Mouse (Mus musculus) kidney, postnatal 36 days (tissue): ENCODE results near the gene Nr1d2.
A peak's percentile ranks its signal among the peaks of the same experiment; 100 is the strongest.
"Not testable (repeated sequence)": the region's sequence is repeated elsewhere in the genome, so short reads cannot be mapped to it uniquely, and the experiment has no call there.

Experiments used
- DNase-seq, 2 experiments: peaks; one replicate each; pipeline ENCODE4 v3.0.0; 2021 to 2022; ENCODE audit warnings: mixed read lengths in 2 of 2

The Nr1d2 gene

DNA sequence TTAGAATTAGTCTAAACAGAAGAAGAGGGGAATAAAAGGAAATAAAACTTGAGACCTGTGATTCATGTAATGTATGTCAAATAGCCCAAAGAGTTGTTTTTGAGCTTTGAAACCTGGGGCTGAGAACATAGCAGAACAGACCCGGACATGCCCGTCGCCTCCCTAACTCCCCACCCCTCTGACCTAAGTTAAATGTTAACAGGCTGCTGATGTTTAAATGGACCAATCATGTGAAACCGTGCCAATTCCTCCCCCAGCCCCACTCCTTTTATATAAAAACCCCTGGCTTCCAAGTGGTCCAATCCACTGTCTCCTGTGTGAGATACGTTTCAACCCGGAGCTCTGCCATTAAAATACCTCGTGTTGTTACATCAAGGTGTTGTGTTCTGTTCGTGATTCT lies 7.1 kb downstream of the Nr1d2 start:
- peak; percentile 31 to 49 for DNase-seq

DNA sequence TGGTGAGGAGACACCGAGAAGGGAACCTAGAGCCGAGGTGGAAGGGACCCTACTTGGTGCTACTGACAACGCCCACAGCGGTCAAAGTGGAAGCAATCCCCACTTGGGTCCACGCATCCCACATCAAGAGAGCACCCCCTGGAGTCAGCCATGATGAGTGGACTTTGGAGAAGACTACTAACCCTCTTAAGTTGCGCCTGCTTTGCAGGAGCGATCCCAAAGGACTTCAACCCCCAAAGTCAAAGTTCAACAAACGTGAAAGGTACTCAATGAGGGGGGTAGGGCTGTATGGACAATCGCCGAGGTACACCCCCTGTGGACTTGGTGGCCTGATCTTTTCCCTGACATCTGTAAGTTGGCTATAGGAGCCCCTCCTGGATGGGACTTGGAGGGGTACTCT lies 9.2 kb downstream of the Nr1d2 start:
- peak in 1 of 2 experiments; percentile 46 for DNase-seq

DNA sequence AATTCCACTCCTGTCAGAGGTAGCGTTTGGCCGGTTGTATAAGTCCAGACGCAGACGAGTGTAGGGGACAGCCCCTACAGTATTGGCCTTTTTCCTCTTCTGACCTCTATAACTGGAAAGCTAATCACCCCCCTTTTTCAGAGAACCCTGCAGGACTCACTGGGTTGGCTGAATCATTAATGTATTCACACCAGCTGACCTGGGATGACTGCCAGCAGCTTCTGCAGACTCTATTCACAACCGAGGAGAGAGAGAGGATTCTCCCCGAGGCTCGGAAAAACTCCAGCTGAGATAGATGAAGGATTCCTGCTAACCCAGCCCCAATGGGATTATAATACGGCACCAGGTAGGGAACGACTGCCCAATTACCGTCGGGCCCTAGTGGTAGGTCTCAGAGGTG lies 12.7 kb downstream of the Nr1d2 start:
- DNase-seq, result peak; percentile 52 to 53

DNA sequence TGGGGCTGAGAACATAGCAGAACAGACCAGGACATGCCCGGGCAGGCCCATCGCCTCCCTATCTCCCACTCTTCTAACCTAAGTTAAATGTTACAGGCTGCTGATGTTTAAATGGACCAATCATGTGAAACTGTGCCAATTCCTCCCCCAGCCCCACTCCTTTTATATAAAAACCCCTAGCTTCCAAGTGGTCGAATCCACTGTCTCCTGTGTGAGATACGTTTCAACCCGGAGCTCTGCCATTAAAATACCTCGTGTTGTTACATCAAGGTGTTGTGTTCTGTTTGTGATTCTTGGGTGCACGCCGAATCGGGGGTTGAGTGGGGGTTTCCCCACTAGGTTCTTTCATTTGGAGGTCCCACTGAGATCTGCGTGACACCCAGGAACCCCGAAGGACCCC lies 13.5 kb downstream of the Nr1d2 start:
- not testable (repeated sequence) for DNase-seq

DNA sequence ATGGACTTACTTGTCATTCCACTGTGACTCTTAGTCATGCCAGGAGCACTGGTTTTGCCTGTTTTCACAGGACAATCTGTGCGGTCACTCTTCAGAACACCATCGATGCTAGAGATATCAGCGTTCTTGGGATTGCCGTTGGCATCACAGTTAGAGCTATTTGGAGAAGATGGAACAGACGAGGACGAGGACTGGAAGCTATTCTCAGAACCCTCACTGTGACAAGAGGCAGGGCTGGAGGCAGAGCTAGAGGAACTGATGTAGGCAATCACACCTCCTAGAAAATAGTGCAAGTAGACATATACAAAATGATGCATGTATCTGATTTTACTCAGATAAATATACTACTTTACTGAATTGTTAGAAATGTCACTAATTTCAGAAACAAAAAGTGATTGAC lies 16.9 kb downstream of the Nr1d2 start:
- no peak for DNase-seq

DNA sequence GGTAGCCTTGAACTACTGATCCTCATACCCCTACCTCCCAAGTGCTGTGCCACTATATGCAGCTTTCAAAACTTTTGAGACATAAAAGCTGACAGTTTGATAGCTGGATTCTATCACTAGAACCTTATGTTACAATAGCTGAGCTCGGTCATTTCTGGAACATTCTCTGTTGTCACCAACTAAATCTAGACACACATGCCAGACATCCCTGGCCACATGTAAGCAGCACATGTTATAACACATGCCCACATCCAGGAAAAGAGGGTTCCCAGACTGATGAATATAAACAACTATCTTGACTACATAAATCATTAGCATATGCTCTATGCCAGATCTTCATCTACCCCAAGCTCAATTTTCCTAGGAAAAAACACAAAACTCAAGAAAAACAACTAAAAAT lies 21.8 kb downstream of the Nr1d2 start:
- DNase-seq, result no peak

DNA sequence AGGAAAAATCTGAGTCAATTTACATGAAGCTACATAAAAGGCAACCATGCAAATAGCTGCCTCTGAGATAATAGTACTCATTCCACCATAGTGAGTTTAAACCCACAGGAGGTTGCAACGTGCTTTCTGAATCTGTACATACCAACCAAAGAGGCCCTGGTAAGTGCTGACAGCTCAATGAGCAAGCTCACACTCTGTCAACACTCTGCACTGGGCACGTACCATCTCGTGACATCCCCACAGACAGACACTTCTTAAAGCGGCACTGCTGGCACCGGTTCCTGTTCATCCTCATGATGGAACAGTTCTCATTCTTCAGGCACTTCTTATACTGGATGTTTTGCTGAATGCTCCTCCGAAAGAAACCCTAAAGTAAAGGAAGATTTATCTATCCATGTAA lies 22.5 kb downstream of the Nr1d2 start:
- DNase-seq, result no peak

DNA sequence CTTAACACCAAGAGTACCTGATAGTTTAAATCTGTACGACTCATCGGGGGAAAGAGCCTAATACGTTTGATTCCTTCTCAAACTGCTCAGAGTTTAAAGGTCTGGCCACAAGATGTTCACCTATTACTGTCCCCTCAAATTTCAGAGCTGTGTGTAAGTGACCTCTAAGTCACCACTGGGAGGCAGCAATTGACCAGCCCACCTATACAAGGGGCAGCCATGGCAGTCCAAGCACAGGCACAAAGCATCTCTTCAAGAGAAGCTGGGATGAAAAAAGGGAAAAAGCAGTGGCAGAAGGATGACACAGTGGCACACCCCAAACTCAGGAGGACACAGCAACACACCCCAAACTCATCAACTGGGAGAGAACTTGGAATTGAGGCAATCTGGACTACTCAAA lies 28.1 kb downstream of the Nr1d2 start:
- peak; percentile 21 to 51 for DNase-seq

DNA sequence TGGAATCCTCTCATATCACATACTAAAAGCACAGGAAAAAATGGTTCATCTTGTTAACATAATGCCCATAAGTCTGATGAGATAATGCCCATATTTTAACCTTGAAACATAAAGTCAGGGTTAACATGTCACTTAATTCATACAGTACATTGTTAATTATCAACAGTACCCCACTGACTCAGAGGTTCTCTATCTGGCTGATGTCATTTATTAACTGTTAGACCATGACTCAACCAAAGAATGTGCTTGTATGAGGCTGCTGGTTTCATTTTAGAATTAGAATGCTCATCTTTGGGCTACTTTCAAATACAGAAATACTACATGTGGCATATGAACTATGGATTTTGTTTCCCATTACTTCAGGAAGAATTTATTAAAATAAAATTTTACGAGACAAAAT lies 34.6 kb downstream of the Nr1d2 start:
- peak in 1 of 2 experiments; percentile 11 for DNase-seq

DNA sequence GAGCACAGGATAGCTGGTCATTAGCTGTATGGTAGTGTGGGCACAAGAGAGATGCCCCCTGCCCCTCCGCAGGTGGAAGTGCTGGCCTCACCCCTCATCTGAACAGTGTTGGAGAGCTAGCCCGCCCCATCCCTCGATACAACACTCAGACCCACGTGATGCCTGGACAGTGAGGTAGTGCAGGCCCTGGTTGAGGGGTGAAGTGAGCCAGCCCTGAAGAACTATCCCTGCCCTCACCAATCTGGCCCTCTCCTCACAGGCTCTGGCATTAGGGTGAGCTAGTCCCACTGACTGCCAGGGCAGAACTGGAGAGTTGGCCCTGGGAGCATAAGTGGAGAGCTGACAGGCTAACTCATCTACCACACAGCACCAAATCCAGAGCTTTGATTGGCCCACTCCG lies 37.5 kb downstream of the Nr1d2 start:
- DNase-seq, result no peak

DNA sequence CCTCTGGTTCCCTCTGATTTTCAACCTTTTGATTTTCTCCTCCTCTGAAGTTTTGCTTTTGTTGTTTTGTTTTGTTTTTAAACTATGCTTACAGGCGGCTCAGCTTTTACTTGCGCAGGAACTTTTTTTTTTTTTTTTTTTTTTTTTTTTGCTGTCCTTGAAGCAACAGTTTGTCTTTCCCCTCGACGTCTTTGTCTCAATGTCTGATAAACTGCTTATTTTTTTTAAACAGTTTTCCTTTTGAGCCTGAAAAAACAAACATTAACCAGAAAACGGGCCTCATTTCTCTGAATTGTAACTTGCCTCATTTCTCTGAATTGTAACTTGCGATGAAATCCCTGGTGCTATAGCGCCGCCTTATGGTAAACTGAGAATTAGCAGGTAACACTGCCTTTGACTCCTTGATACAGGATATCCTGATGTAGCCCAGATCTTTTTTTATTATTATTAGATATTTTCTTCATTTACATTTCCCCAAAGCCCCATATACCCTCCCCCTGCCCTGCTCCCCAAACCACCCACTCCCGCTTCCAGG lies 52.0 kb downstream of the Nr1d2 start:
- peak; percentile 65 to 74 for DNase-seq

DNA sequence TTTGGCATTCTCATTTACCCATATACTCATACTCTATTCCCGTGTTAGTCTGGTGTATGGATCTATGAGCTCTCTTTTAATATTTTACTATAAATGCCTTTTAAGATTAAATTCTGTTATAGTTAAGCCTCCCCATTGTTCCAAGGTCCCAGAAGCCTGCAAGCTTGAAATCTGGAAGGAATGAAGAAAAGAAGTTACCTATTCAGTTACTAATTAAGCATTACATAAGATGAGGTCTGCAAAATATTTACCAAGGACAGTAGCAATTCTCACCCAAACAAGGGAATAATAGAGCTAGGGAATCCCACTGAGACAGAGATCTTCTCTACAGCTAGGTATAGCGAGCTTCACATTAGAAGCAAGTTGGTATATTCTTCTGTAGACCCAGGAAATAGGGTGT lies 61.4 kb downstream of the Nr1d2 start:
- peak in 1 of 2 experiments; percentile 16 for DNase-seq

DNA sequence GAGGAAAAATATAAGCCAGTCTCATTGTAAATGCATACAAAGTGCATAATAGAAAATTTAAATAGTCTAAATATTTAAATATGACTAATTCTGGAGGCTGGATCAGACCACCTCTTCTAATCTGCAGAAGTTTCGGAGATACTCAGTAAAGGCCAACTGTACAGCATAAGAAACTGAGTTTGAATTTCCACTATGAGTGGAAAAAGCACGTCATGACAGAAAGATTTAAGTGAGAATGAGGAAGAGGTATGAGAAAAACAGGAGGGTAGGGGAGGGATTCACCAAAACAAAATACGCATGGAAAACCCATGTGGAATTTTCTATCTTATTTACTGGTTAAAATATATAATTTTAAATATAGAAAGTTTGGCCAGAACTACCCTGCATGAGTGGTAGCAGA lies 71.3 kb downstream of the Nr1d2 start:
- DNase-seq, result no peak

DNA sequence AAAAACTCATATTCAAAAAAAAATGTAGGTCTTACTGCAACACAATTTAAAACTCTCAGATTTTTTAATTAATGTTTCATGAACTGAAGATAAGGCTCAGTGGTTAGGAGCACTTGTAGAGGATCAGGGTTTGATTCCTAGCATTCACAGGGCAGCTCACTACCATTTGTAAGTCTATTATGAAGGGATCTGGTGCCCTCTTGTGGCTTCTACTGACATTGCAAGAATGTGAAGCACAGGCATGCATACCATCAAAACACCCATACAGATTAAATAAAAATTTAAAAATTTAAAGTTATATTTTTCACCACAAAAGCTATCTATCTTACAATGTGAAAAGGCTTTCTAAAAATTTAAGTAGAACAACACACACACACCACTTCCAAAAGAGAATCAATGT lies 71.9 kb downstream of the Nr1d2 start:
- peak; percentile 45 to 70 for DNase-seq
